Mouse (Mus musculus) stomach, postnatal 0 days (tissue): ENCODE results near the gene Oit3. TPM values are rescaled to one million over a fixed set of nuclear protein-coding genes. Genes with fewer than 3 reads are reported as not detected.

ENCODE experiments used
- ATAC-seq: fragments of 200-750 bp; cut with Nextera tagmentation; 2 replicates; pipeline ENCODE4 v1.8.0; 2017; ENCODE audit not compliant: low FRiP score, low TSS enrichment
- DNase-seq: peaks from one replicate; pipeline ENCODE4 v3.0.0-alpha.2; 2016; ENCODE audit warnings: low spot score
- H3K27ac ChIP-seq: fragments of 300-500 bp; sonication (generic); replicated peaks from 2 replicates; pipeline ENCODE4 v1.5.1; 2014; ENCODE audit warnings: mild to moderate bottlenecking, control low read depth
- H3K27me3 ChIP-seq: fragments of 300-500 bp; sonication (generic); 2 replicates; pipeline ENCODE4 v1.6.1; 2014; ENCODE audit warnings: low read length; ENCODE audit not compliant: control insufficient read depth, insufficient read depth
- H3K36me3 ChIP-seq: fragments of 300-500 bp; sonication (generic); 2 replicates; pipeline ENCODE4 v1.6.1; 2014; ENCODE audit warnings: low read length, mixed read lengths; ENCODE audit not compliant: control insufficient read depth, insufficient read depth
- H3K4me1 ChIP-seq: fragments of 300-500 bp; sonication (generic); replicated peaks from 2 replicates; pipeline ENCODE4 v1.6.1; 2014; ENCODE audit warnings: antibody characterized with exemption; ENCODE audit not compliant: control insufficient read depth, insufficient read depth
- H3K4me2 ChIP-seq: fragments of 300-500 bp; sonication (generic); replicated peaks from 2 replicates; pipeline ENCODE4 v1.6.1; 2014; ENCODE audit warnings: low read depth, mild to moderate bottlenecking, control low read depth, moderate library complexity
- H3K4me3 ChIP-seq: fragments of 300-500 bp; sonication (generic); 2 replicates; pipeline ENCODE4 v1.5.1; 2014; ENCODE audit warnings: low read depth, low read length, control low read depth
- H3K9ac ChIP-seq: fragments of 300-500 bp; sonication (generic); 2 replicates; pipeline ENCODE4 v1.6.1; 2014; ENCODE audit warnings: mild to moderate bottlenecking, low read length, control low read depth, mixed read lengths
- H3K9me3 ChIP-seq: fragments of 300-500 bp; sonication (generic); 2 replicates; pipeline ENCODE4 v1.6.1; 2016; ENCODE audit warnings: low read length; ENCODE audit not compliant: control insufficient read depth
- CTCF ChIP-seq: IDR thresholded peaks from 2 replicates; pipeline ENCODE4 v1.5.1; 2016; ENCODE audit warnings: antibody characterized with exemption, low read depth, mild to moderate bottlenecking, moderate library complexity
- EP300 ChIP-seq: optimal IDR thresholded peaks from 2 replicates; pipeline ENCODE3; 2016; ENCODE audit warnings: antibody characterized with exemption
- WGBS: fragments of 180-500 bp; shearing (Covaris S2); extraction: QIAGEN DNeasy Blood & Tissue Kit; methylation state at CpG from one replicate; pipeline ENCODE4 v1.1.7; 2014; 5-methylcytosine and 5-hydroxymethylcytosine counted together
- polyA plus RNA-seq: library from polyadenylated mRNA; unstranded; fragments of >200 nt; fragmentation: Nextera tagmentation; extraction: Ambion mirVana; gene quantifications from 2 replicates; pipeline ENCODE4 v1.2.1, GENCODE M21; 2015

The Oit3 gene
- polyA plus RNA-seq, 1 experiment from 2014 or later, result 0.29 TPM

DNA sequence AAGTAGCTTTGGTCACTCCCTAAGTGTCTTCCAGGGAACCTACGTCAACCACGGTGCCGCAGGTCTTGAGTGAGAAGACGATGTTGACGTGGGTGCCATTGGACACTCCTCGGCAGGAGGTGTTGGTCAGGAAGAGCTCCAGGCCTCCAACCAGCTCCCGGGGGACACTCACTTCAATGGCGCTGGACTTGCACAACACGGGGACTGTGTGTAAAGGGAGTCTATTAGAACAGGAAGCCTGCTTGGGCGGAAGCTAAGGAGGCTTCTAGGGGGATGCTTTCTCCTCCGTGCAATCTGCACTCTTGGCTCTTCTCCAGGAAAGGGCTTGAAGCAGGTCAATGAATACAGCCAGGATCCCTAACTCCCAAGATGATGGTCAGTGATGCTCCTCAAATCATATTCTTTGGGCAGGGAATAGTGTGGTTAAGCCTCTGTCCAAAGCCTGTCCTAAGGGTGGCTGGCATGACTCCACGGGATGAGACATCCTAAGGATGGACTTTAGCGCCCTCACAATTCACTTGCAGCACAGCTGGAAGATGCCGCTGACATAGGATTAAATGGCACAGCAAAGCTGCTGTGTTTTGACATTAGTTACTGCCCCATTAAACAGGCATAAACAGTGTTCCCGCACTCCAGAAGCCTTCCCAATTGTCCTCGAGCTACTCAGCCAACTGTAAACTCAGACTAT is 12.0 kb downstream of the Oit3 start:
- TF ChIP-seq CTCF (no peak), EP300 (no peak)
- no peak overlapping the region for H3K4me2 ChIP-seq
- no peaks in the 10 kb centered on the region for H3K36me3 ChIP-seq
- no peak overlapping the region for H3K4me3 ChIP-seq
- H3K4me1 ChIP-seq, result no peaks in the 10 kb centered on the region
- no peak for DNase-seq
- ATAC-seq, result no peak
- WGBS, result 81% methylated on average over 16 of the region's 16 CpGs
- H3K9me3 ChIP-seq, result no peaks in the 10 kb centered on the region
- no peak overlapping the region for H3K9ac ChIP-seq
- H3K27me3 ChIP-seq, result no peaks in the 10 kb centered on the region
- no peak overlapping the region for H3K27ac ChIP-seq

DNA sequence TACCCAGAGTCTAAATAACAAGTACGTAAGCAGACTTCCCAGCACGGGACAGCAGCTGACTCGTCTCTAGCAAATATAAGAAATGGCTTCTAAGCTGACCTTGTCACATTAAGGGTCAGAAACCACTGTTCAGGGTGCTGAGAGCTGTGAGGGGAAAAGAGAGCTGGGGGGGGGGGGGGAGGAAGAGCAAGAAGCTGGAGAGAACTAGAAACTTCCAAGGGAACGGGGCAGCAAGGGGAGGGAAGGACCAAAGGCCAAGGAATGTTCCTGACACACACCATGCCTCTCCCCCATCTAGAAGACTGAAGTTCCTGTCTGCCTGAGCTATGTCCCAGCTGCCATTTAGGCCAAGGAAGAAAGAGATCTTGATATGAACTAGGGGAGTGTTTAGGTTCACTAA is 15.2 kb downstream of the Oit3 start:
- H3K9ac ChIP-seq, result no peak overlapping the region
- DNase-seq (no peak), ATAC-seq (no peak)
- no peaks in the 10 kb centered on the region for H3K36me3 ChIP-seq
- H3K9me3 ChIP-seq, result no peaks in the 10 kb centered on the region
- TF ChIP-seq CTCF (no peak), EP300 (no peak)
- H3K27me3 ChIP-seq, result no peaks in the 10 kb centered on the region
- 44% methylated on average over 4 of the region's 4 CpGs for WGBS
- no peak overlapping the region for H3K27ac ChIP-seq
- no peak overlapping the region for H3K4me2 ChIP-seq
- H3K4me3 ChIP-seq, result no peak overlapping the region
- H3K4me1 ChIP-seq, result no peaks in the 10 kb centered on the region

DNA sequence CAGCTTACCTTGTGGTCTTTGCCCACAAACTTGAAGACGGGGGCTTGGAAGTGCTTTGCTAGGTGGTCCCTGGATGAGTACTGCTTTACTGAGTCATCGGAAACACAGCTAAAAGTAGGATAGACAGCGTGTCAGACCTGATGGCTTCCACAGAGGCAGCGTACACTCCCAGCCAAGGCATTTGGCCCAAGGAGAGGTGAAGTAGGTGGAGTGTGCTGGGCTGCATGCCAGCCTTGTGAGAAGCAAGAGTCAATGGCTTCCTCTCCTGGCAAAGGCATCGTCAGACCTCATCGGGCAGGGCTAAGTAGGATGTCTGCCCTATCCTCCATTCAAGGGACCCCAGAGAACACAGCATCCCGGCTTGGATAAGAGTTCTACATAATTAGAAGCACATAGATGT is 16.2 kb downstream of the Oit3 start:
- ATAC-seq (no peak), DNase-seq (peak; percentile 29)
- 63% methylated on average over 7 of the region's 7 CpGs for whole genome bisulfite sequencing
- Histone ChIP-seq H3K4me2 (no peak overlapping the region), H3K27ac (no peak overlapping the region), H3K27me3 (no peaks in the 10 kb centered on the region), H3K9me3 (no peaks in the 10 kb centered on the region), H3K9ac (no peak overlapping the region), H3K36me3 (no peaks in the 10 kb centered on the region), H3K4me1 (no peaks in the 10 kb centered on the region), H3K4me3 (no peak overlapping the region)
- TF ChIP-seq EP300 (no peak), CTCF (no peak)

DNA sequence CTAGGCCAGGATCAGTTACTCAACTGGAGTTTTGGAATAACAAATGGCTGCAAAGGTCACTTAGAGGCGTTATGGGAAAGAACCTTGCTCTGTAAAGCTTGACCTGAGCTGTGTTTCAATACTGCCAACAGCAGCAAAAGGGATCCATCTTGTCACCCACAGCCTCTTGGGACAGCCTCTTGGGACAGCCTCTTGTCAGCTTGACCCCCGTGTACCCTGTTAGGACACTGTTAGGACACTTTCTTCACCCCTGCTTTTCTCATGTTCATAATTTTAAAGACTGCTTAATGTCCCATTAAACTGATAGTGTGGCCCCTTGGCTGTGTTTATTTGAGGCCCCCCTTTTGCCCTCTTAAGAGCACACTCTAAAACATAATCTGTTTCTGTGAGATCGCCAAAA is 17.1 kb downstream of the Oit3 start:
- no peak overlapping the region for H3K27ac ChIP-seq
- H3K36me3 ChIP-seq, result no peaks in the 10 kb centered on the region
- H3K4me3 ChIP-seq, result no peak overlapping the region
- TF ChIP-seq EP300 (no peak), CTCF (no peak)
- H3K9me3 ChIP-seq, result no peaks in the 10 kb centered on the region
- H3K27me3 ChIP-seq, result no peaks in the 10 kb centered on the region
- no peak overlapping the region for H3K9ac ChIP-seq
- 51% methylated on average over 3 of the region's 3 CpGs for WGBS
- no peaks in the 10 kb centered on the region for H3K4me1 ChIP-seq
- DNase-seq (no peak), ATAC-seq (no peak)
- no peak overlapping the region for H3K4me2 ChIP-seq

DNA sequence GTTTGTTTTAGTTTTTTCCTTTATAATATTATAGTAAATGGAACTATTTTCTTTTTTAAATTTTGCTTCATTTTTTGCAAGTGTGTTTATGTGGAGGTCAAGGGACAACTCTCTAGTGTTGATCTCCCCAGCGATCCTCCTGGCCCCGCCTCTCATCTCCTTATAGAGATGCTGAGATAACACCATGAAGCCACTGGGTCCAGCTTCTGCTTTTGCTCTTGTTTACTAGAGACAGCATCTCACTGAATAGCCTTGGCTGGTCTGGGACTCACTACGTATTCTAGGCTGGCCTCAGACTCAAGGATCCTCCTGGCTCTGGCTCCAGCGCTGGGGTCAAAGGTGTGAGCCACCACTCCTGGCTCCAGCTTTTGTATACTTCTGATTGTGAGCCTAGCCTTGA is 22.1 kb downstream of the Oit3 start:
- H3K27ac ChIP-seq, result no peak overlapping the region
- 86% methylated on average over 4 of the region's 4 CpGs for WGBS
- H3K9me3 ChIP-seq, result no peaks in the 10 kb centered on the region
- TF ChIP-seq CTCF (no peak), EP300 (no peak)
- H3K4me2 ChIP-seq, result no peak overlapping the region
- H3K4me1 ChIP-seq, result no peaks in the 10 kb centered on the region
- no peak overlapping the region for H3K4me3 ChIP-seq
- H3K36me3 ChIP-seq, result no peaks in the 10 kb centered on the region
- no peaks in the 10 kb centered on the region for H3K27me3 ChIP-seq
- ATAC-seq (no peak), DNase-seq (no peak)
- H3K9ac ChIP-seq, result no peak overlapping the region

DNA sequence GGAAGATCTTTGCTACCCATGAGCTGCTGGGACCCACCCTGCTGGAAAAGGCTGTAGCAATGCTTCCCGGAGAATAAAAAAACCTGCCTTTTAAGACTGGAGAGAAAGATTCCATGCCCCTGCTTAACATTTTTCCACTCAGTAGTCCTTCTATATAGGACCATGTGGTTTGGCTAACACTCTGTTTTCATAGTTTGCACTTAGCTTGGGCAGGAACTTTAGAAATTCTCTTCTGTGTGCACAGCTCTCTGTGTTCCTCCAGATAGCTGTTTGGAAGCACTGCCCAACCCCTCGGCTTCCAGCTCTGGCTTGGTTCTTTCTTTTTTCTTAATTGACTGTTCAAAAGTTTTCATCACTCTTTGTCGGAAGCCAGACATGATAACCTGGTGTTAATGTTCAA is 25.0 kb downstream of the Oit3 start:
- DNase-seq, result no peak
- WGBS, result 58% methylated on average over 3 of the region's 3 CpGs

More for the DNA sequence above, 25.0 kb downstream of the Oit3 start:
- Histone ChIP-seq H3K9me3 (no peaks in the 10 kb centered on the region), H3K4me3 (no peak overlapping the region), H3K27me3 (no peaks in the 10 kb centered on the region), H3K4me1 (no peaks in the 10 kb centered on the region), H3K9ac (no peak overlapping the region), H3K36me3 (no peaks in the 10 kb centered on the region), H3K27ac (no peak overlapping the region), H3K4me2 (no peak overlapping the region)
- no peak for TF ChIP-seq CTCF
- TF ChIP-seq EP300, result no peak
- no peak for ATAC-seq
